Mouse (Mus musculus): ENCODE results near the gene Ispd.

GRCm38 (mm10) chr12:36476476-36476875 is 95.2 kb downstream of the Ispd start:
- no peak for TF ChIP-seq ZNF384 (IDR thresholded peaks at IDR 0.05; ENCODE audit: low read depth, low read length)
- no peak for TF ChIP-seq MAFK (IDR thresholded peaks at IDR 0.05; ENCODE audit: insufficient read depth, low read depth, low read length)
- TF ChIP-seq ZC3H11A (IDR thresholded peaks at IDR 0.05; ENCODE audit: borderline replicate concordance, low read depth, low read length) = no peak
- no peak for TF ChIP-seq HCFC1 (IDR thresholded peaks at IDR 0.05; ENCODE audit: borderline replicate concordance, insufficient read depth, low read length)
- no peak for TF ChIP-seq CHD2 (IDR thresholded peaks at IDR 0.05; ENCODE audit: low read depth, low read length)
